Mouse (Mus musculus) bone marrow, adult 2 months (tissue): Measurements from ENCODE around the gene Gm10283. TPM values are rescaled to one million over a fixed set of nuclear protein-coding genes. Genes with fewer than 3 reads are reported as not detected.

Experiments
- H3K27ac ChIP-seq: fragments of 200-500 bp; 2 replicates; pipeline ENCODE4 v1.5.1; 2012; ENCODE audit warnings: low read depth, mild to moderate bottlenecking, control low read depth, inconsistent platforms, low read length; ENCODE audit not compliant: control insufficient read depth, poor library complexity, insufficient read depth
- H3K4me1 ChIP-seq: fragments of 200-500 bp; 2 replicates; pipeline ENCODE4 v1.6.1; 2011; ENCODE audit warnings: low read length; ENCODE audit not compliant: control insufficient read depth, insufficient read depth
- H3K4me3 ChIP-seq: fragments of 200-500 bp; replicated peaks from 2 replicates; pipeline ENCODE3; 2011; ENCODE audit warnings: mild to moderate bottlenecking, low read depth, low read length, control low read depth; ENCODE audit not compliant: control insufficient read depth
- CTCF ChIP-seq: fragments of 200-500 bp; IDR thresholded peaks from 2 replicates; pipeline ENCODE4 v1.5.1; 2011; ENCODE audit warnings: low read length, control low read depth; ENCODE audit not compliant: control insufficient read depth, insufficient read depth
- POLR2A ChIP-seq: fragments of 200-500 bp; IDR thresholded peaks from 2 replicates; pipeline ENCODE4 v1.6.1; 2011; ENCODE audit warnings: low read depth, mild to moderate bottlenecking, control low read depth, low read length, borderline replicate concordance; ENCODE audit not compliant: control insufficient read depth
- WGBS: fragments of 180-500 bp; shearing (Covaris S2); methylation state at CpG from one replicate; pipeline ENCODE4 v1.1.7; 2018; 5-methylcytosine and 5-hydroxymethylcytosine counted together
- polyA plus RNA-seq: library from polyadenylated mRNA; stranded (reverse); fragments of >200 nt; gene quantifications from 2 replicates; pipeline ENCODE4 v1.2.4, GENCODE M21; 2011; ENCODE audit warnings: low replicate concordance; ENCODE audit not compliant: missing spikeins, insufficient read depth, insufficient read length

Gm10283 gene
- polyA plus RNA-seq, 1 experiment = not detected

DNA sequence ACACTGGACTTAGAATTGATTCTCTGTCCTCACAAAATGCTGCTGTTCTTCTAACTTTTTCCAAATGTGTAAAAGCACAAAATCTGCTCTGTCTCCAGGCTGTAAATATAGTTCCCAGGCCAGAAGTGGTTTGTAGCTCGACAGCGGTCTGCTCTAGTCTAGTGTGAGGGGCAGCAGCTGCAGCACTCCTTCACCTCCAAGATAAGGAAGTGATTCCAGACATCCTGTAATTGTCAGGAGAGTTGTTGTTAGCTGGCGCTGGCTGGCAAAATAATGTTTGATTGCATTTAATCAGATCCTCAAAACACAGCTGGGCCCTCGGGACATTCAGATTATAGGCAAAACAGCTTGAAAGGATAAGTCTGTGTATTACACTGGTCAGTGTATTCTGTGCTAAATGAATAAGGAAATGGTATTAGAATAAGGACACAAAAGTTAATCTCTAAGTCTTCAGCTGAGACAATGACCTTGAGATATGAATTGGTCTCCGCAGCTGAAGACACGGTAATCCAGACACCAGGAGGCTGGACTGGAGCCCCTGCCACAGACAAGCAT, 97.9 kb downstream of the Gm10283 start:
- WGBS = 38% methylated on average over 6 of the region's 6 CpGs

DNA sequence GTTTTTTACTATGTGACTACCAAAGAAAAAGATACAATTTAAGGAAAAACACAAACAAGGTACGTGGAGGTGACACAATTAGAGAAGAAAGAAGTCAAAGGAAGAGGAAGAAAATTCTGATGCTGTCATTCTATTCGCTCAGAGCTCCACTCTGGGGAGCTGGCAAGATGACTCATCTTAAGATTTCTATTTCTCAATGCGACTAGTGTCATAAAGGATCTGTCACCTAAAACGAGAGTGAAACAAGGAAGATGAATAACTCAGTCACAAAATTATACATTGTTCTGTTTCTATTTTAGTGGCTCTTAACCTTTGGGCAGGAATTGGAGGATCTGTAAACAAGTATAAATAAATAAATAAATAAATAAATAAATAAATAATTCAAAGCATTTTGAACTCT, 109.3 kb downstream of the Gm10283 start:
- Histone ChIP-seq H3K27ac (no peak overlapping the region), H3K4me3 (no peak overlapping the region), H3K4me1 (no peaks in the 10 kb centered on the region)
- TF ChIP-seq CTCF = no peak
- no peak for TF ChIP-seq POLR2A
- 64% methylated on average over 4 of the region's 4 CpGs for WGBS

More for the DNA sequence above, 97.9 kb downstream of the Gm10283 start:
- no peaks in the 10 kb centered on the region for H3K4me1 ChIP-seq
- H3K27ac ChIP-seq = no peak overlapping the region
- TF ChIP-seq CTCF (no peak), POLR2A (no peak)
- H3K4me3 ChIP-seq = no peak overlapping the region

DNA sequence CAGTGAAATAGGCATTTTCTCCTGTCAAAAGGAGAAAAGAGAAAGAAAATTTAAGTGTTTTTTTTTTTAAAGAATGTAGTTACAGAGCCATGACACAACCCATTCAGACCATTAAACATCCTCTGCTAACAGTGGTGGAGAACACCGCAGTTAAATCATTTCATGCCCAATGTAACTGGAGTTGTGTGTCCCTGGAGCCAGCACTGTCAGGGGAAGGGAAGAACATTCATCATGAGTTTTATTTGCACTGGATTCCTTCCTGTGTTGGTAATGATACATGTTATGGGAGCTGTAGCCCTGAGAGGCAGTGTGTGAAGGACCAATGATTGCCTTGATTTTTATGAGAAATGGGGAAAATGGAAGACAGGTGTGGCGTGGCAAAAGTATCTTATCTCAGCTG, 116.4 kb downstream of the Gm10283 start:
- H3K27ac ChIP-seq = no peak overlapping the region
- 83% methylated on average over 2 of the region's 2 CpGs for WGBS
- no peaks in the 10 kb centered on the region for H3K4me1 ChIP-seq
- TF ChIP-seq CTCF (no peak), POLR2A (no peak)
- no peak overlapping the region for H3K4me3 ChIP-seq

Other genes with a start within 250 kb of the Gm10283 start
- not detected in 2 replicates for gene Aadat, start 2.7 kb upstream of the Gm10283 start, polyA plus RNA-seq
- gene Mfap3l, start 129.6 kb upstream of the Gm10283 start, polyA plus RNA-seq = 2.3 and 5.7 TPM in 2 replicates